Mouse (Mus musculus) forebrain, postnatal 0 days (tissue): ENCODE data around the gene Nup205. TPM values are rescaled to one million over a fixed set of nuclear protein-coding genes. Genes with fewer than 3 reads are reported as not detected.
"Not testable (repeated sequence)": the region's sequence is repeated elsewhere in the genome, so short reads cannot be mapped to it uniquely, and the experiment has no call there.

ENCODE experiments used
- ATAC-seq: fragments of 200-750 bp; cut with Nextera tagmentation; 2 replicates; pipeline ENCODE4 v1.8.0; 2017; ENCODE audit warnings: mild to moderate bottlenecking, moderate library complexity
- DNase-seq: peaks from one replicate; pipeline ENCODE4 v3.0.0-alpha.2; 2015
- H3K27ac ChIP-seq: fragments of 300-500 bp; sonication (generic); 2 replicates; pipeline ENCODE4 v1.5.1; 2014; ENCODE audit warnings: low read depth, mild to moderate bottlenecking, antibody characterized with exemption, low read length, moderate library complexity, mixed read lengths
- H3K27me3 ChIP-seq: fragments of 300-500 bp; sonication (generic); 2 replicates; pipeline ENCODE4 v1.6.1; 2014; ENCODE audit warnings: mild to moderate bottlenecking, low read length, mixed read lengths; ENCODE audit not compliant: insufficient read depth
- H3K36me3 ChIP-seq: fragments of 300-500 bp; sonication (generic); 2 replicates; pipeline ENCODE4 v1.6.1; 2014; ENCODE audit warnings: mild to moderate bottlenecking, moderate library complexity; ENCODE audit not compliant: insufficient read depth
- H3K4me1 ChIP-seq: fragments of 300-500 bp; sonication (generic); 2 replicates; pipeline ENCODE4 v1.6.1; 2014; ENCODE audit warnings: antibody characterized with exemption; ENCODE audit not compliant: insufficient read depth
- H3K4me2 ChIP-seq: fragments of 300-500 bp; sonication (generic); 2 replicates; pipeline ENCODE4 v1.6.1; 2014; ENCODE audit warnings: low read depth, mild to moderate bottlenecking, moderate library complexity
- H3K4me3 ChIP-seq: fragments of 300-500 bp; sonication (generic); 2 replicates; pipeline ENCODE4 v1.5.1; 2014; ENCODE audit warnings: low read depth, low read length, mixed read lengths
- H3K9ac ChIP-seq: fragments of 300-500 bp; sonication (generic); 2 replicates; pipeline ENCODE4 v1.6.1; 2014; ENCODE audit warnings: mild to moderate bottlenecking
- H3K9me3 ChIP-seq: fragments of 300-500 bp; sonication (generic); 2 replicates; pipeline ENCODE4 v1.6.1; 2016; ENCODE audit warnings: low read length
- CTCF ChIP-seq: sonication (generic); IDR thresholded peaks from 2 replicates; pipeline ENCODE4 v1.5.1; 2016; ENCODE audit warnings: antibody characterized with exemption, control low read depth, low read depth
- WGBS: fragments of 180-500 bp; shearing (Covaris S2); extraction: QIAGEN DNeasy Blood & Tissue Kit; methylation state at CpG from one replicate; pipeline ENCODE4 v1.1.7; 2014; 5-methylcytosine and 5-hydroxymethylcytosine counted together
- polyA plus RNA-seq: library from polyadenylated mRNA; unstranded; fragments of >200 nt; fragmentation: Nextera tagmentation; extraction: Ambion mirVana; gene quantifications from 2 replicates; pipeline ENCODE4 v1.2.1, GENCODE M21; 2015
- total RNA-seq: library from RNA; depleted of rRNA; stranded (reverse); fragments of >200 nt; gene quantifications from 2 replicates; pipeline ENCODE4 v1.2.3, GENCODE M21; 2014

Nup205 gene
- total and polyA plus RNA-seq, 2 experiments from 2014 or later: 10.7 to 55.3 TPM

GRCm38 (mm10) chr6:35145569-35145968 is 31.7 kb upstream of the Nup205 start:
- no peak overlapping the region for H3K4me2 ChIP-seq
- H3K9ac ChIP-seq: no peak overlapping the region
- 0 out of 2 replicates have a peak, but pooled peaks cover 3% of the 10 kb centered on the region for H3K9me3 ChIP-seq
- TF ChIP-seq CTCF: no peak
- H3K4me3 ChIP-seq: no peak overlapping the region
- no peaks in the 10 kb centered on the region for H3K36me3 ChIP-seq
- no peak for ATAC-seq
- no peak for DNase-seq
- no peaks in the 10 kb centered on the region for H3K4me1 ChIP-seq
- H3K27me3 ChIP-seq: no peaks in the 10 kb centered on the region
- no peak overlapping the region for H3K27ac ChIP-seq
- 85% methylated on average over 2 of the region's 2 CpGs for WGBS

GRCm38 (mm10) chr6:35147726-35148422 is 29.3 kb upstream of the Nup205 start:
- no peaks in the 10 kb centered on the region for H3K27me3 ChIP-seq
- DNase-seq (no peak), ATAC-seq (no peak)
- no peak overlapping the region for H3K9ac ChIP-seq
- no peak overlapping the region for H3K27ac ChIP-seq
- no peaks in the 10 kb centered on the region for H3K36me3 ChIP-seq
- 71% methylated on average over 3 of the region's 3 CpGs for WGBS
- H3K4me1 ChIP-seq: no peaks in the 10 kb centered on the region
- no peak overlapping the region for H3K4me2 ChIP-seq
- TF ChIP-seq CTCF: no peak
- 0 out of 2 replicates have a peak, but pooled peaks cover 3% of the 10 kb centered on the region for H3K9me3 ChIP-seq
- no peak overlapping the region for H3K4me3 ChIP-seq

GRCm38 (mm10) chr6:35154540-35154939 is 22.7 kb upstream of the Nup205 start:
- Histone ChIP-seq H3K4me3 (no peak overlapping the region), H3K9me3 (no peaks in the 10 kb centered on the region), H3K9ac (no peak overlapping the region), H3K27me3 (no peaks in the 10 kb centered on the region), H3K27ac (no peak overlapping the region), H3K4me1 (no peaks in the 10 kb centered on the region), H3K4me2 (no peak overlapping the region), H3K36me3 (no peaks in the 10 kb centered on the region)
- no peak for ATAC-seq
- DNase-seq: no peak
- no peak for TF ChIP-seq CTCF

GRCm38 (mm10) chr6:35169250-35169649 is 8.0 kb upstream of the Nup205 start:
- Histone ChIP-seq H3K4me1 (no peaks in the 10 kb centered on the region), H3K9ac (no peak overlapping the region), H3K4me2 (no peak overlapping the region), H3K27ac (no peak overlapping the region), H3K27me3 (no peaks in the 10 kb centered on the region), H3K4me3 (no peak overlapping the region), H3K36me3 (no peaks in the 10 kb centered on the region), H3K9me3 (no peaks in the 10 kb centered on the region)
- no peak for TF ChIP-seq CTCF
- WGBS: 88% methylated on average over 4 of the region's 4 CpGs
- DNase-seq (no peak), ATAC-seq (no peak)

GRCm38 (mm10) chr6:35172028-35172427 is 5.2 kb upstream of the Nup205 start:
- not testable (repeated sequence) for H3K36me3 ChIP-seq, H3K27ac ChIP-seq, H3K4me2 ChIP-seq, ATAC-seq, DNase-seq, H3K4me1 ChIP-seq, H3K9ac ChIP-seq, H3K4me3 ChIP-seq, H3K9me3 ChIP-seq, H3K27me3 ChIP-seq
- 54% methylated on average over 3 of the region's 3 CpGs for WGBS

GRCm38 (mm10) chr6:35173181-35173580 is 4.0 kb upstream of the Nup205 start:
- DNase-seq (no peak), ATAC-seq (no peak)
- no peaks in the 10 kb centered on the region for H3K36me3 ChIP-seq
- TF ChIP-seq CTCF: no peak
- no peaks in the 10 kb centered on the region for H3K27me3 ChIP-seq
- no peaks in the 10 kb centered on the region for H3K9me3 ChIP-seq
- H3K4me1 ChIP-seq: no peaks in the 10 kb centered on the region
- H3K27ac ChIP-seq: no peak overlapping the region
- no peak overlapping the region for H3K9ac ChIP-seq
- 91% methylated on average over 4 of the region's 4 CpGs for WGBS
- no peak overlapping the region for H3K4me2 ChIP-seq
- H3K4me3 ChIP-seq: no peak overlapping the region

GRCm38 (mm10) chr6:35177650-35178272 is 540 bp downstream of the Nup205 start:
- peak; percentile 66 for ATAC-seq
- peak overlapping the region; percentile 98 for H3K27ac ChIP-seq
- H3K4me3 ChIP-seq: peak overlapping the region; percentile 92
- H3K9me3 ChIP-seq: no peaks in the 10 kb centered on the region
- peak overlapping the region; percentile 89 for H3K9ac ChIP-seq
- peak; percentile 52 for DNase-seq
- TF ChIP-seq CTCF: no peak
- no peaks in the 10 kb centered on the region for H3K36me3 ChIP-seq
- H3K4me2 ChIP-seq: peak overlapping the region; percentile 83
- no peaks in the 10 kb centered on the region for H3K4me1 ChIP-seq
- H3K27me3 ChIP-seq: no peaks in the 10 kb centered on the region
- WGBS: under 1% methylated on average over 67 of the region's 69 CpGs

GRCm38 (mm10) chr6:35179299-35179698 is 2.1 kb downstream of the Nup205 start:
- H3K27ac ChIP-seq, H3K9me3 ChIP-seq, H3K36me3 ChIP-seq, DNase-seq, H3K4me3 ChIP-seq, H3K4me2 ChIP-seq, H3K9ac ChIP-seq, H3K27me3 ChIP-seq, ATAC-seq, H3K4me1 ChIP-seq: not testable (repeated sequence)
- 95% methylated on average over 3 of the region's 3 CpGs for WGBS
